Mouse (Mus musculus) myocyte (in vitro differentiated cells): ENCODE measurements around the gene Pamr1. TPM values are rescaled to one million over a fixed set of nuclear protein-coding genes. Genes with fewer than 3 reads are reported as not detected.

Source experiments
- H3K27me3 ChIP-seq: one replicate; pipeline ENCODE4 v1.6.1; 2011; ENCODE audit not compliant: control insufficient read depth, insufficient read depth, insufficient read length
- H3K36me3 ChIP-seq: one replicate; pipeline ENCODE4 v1.6.1; 2011; ENCODE audit not compliant: control insufficient read depth, insufficient read depth
- H3K4me2 ChIP-seq: one replicate; pipeline ENCODE4 v1.6.1; 2011; ENCODE audit warnings: low read depth, control low read depth
- H3K4me3 ChIP-seq: one replicate; pipeline ENCODE4 v1.5.1; 2011; ENCODE audit warnings: mild to moderate bottlenecking, control low read depth, moderate library complexity
- H3K79me2 ChIP-seq: one replicate; pipeline ENCODE4 v1.6.1; 2011; ENCODE audit not compliant: control insufficient read depth, insufficient read depth
- H3ac ChIP-seq: one replicate; pipeline ENCODE4 v1.6.1; 2011; ENCODE audit not compliant: control insufficient read depth, insufficient read length
- CEBPB ChIP-seq: IDR thresholded peaks from 2 replicates; pipeline ENCODE4 v1.6.1; 2011; ENCODE audit warnings: mild to moderate bottlenecking, moderate library complexity; ENCODE audit not compliant: poor library complexity, insufficient read depth, severe bottlenecking
- E2F4 ChIP-seq: IDR thresholded peaks from one replicate; pipeline ENCODE4 v1.6.1; 2011; ENCODE audit warnings: mild to moderate bottlenecking, control low read depth, moderate library complexity; ENCODE audit not compliant: insufficient read depth
- MAX ChIP-seq: IDR thresholded peaks from one replicate; pipeline ENCODE4 v1.6.1; 2011; ENCODE audit warnings: low read depth, mild to moderate bottlenecking, control low read depth
- MYOD1 ChIP-seq, 3 experiments: IDR thresholded peaks; one replicate each; pipeline ENCODE4 v1.6.1; 2011; ENCODE audit warnings: control low read depth in 2 of 3, low read depth in 2 of 3, mild to moderate bottlenecking in 2 of 3, moderate library complexity in 1 of 3; ENCODE audit not compliant: insufficient read length in 2 of 3, control insufficient read depth in 1 of 3
- MYOG ChIP-seq, 3 experiments: IDR thresholded peaks; one replicate each; pipeline ENCODE4 v1.6.1; 2011; ENCODE audit warnings: control low read depth in 2 of 3, low read depth in 2 of 3, mild to moderate bottlenecking in 2 of 3; ENCODE audit not compliant: insufficient read length in 2 of 3, control insufficient read depth in 1 of 3, insufficient read depth in 1 of 3
- POLR2A ChIP-seq: IDR thresholded peaks from one replicate; pipeline ENCODE4 v1.6.1; 2011; ENCODE audit warnings: low read depth, mild to moderate bottlenecking, control low read depth, moderate library complexity; ENCODE audit not compliant: insufficient read length
- POLR2AphosphoS2 ChIP-seq: IDR thresholded peaks from one replicate; pipeline ENCODE4 v1.6.1; 2011; ENCODE audit warnings: low read depth, control low read depth; ENCODE audit not compliant: insufficient read length
- REST ChIP-seq: IDR thresholded peaks from one replicate; pipeline ENCODE4 v1.6.1; 2011; ENCODE audit warnings: mild to moderate bottlenecking, control low read depth, moderate library complexity; ENCODE audit not compliant: insufficient read depth, insufficient read length
- SRF ChIP-seq: IDR thresholded peaks from one replicate; pipeline ENCODE4 v1.6.1; 2011; ENCODE audit warnings: low read depth; ENCODE audit not compliant: control insufficient read depth, insufficient read length
- TCF12 ChIP-seq: IDR thresholded peaks from one replicate; pipeline ENCODE4 v1.6.1; 2011; ENCODE audit warnings: mild to moderate bottlenecking, control low read depth; ENCODE audit not compliant: poor library complexity, insufficient read depth, severe bottlenecking
- TCF3 ChIP-seq: IDR thresholded peaks from one replicate; pipeline ENCODE4 v1.6.1; 2011; ENCODE audit warnings: low read depth, control low read depth; ENCODE audit not compliant: insufficient read length
- USF1 ChIP-seq: IDR thresholded peaks from one replicate; pipeline ENCODE4 v1.6.1; 2011; ENCODE audit warnings: low read depth, mild to moderate bottlenecking, control low read depth, moderate library complexity
- polyA plus RNA-seq: library from polyadenylated mRNA; unstranded; fragments of >200 nt; fragmentation: generic; extraction: Trizol; gene quantifications from one replicate; pipeline ENCODE4 v1.2.1, GENCODE M21; 2012; ENCODE audit warnings: missing spikeins

Gene Pamr1
- polyA plus RNA-seq: not detected

DNA sequence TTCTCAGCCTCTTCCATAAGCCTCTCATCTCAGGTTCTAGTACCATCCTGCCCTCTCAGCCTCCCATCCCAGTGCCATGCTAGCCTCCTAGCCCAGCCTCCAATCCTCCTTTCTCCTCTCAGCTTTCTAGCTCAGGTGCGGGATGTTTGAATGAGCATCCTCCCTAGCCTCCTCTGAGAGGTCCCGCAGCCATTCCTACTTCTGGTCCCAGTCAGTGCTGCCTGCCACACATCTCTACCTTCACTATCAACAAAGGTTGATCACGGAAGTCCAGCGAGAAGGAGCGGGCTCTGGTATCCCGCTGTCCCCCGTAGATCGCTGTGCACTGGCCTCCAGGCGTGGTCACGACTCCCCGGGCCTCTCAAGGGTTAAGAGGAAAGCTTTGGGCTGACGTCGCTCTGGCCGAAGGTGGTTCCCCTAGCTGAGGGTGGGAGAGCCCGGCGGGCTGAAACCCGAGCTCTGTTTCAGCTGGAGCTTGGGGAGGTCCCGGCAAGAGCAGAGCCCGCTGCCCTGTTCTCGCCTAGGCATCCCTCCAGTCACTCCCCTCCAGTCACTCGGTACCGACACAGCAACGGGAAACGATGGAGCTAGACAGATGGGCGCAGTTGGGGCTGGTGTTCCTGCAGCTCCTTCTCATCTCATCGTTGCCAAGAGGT, at the start of gene Pamr1:
Pamr1 (plus strand) TSS at position 402 of the 656 bp plus-strand sequence.
- Histone ChIP-seq H3K4me3 (no peak within 1 kb of the TSS), H3K27me3 (peaks cover 28% of the 10 kb centered on the region), H3K79me2 (no peaks in the 10 kb centered on the region), H3K36me3 (no peaks in the 10 kb centered on the region), H3K4me2 (no peak within 1 kb of the TSS), H3ac (no peak within 1 kb of the TSS)
- TF ChIP-seq POLR2AphosphoS2: no peak
- no peak for TF ChIP-seq SRF
- TF ChIP-seq MYOD1 (IDR thresholded peaks at IDR 0.05; ENCODE audit: control insufficient read depth in 1 of 3, insufficient read length in 2 of 3, low read depth in 2 of 3): no peak

- H3K36me3 ChIP-seq: no peaks in the 10 kb centered on the region
- H3K4me2 ChIP-seq: no peak overlapping the region
- no peak overlapping the region for H3K4me3 ChIP-seq
- H3ac ChIP-seq: no peak overlapping the region
- TF ChIP-seq MYOG (IDR thresholded peaks at IDR 0.05; ENCODE audit: control insufficient read depth in 1 of 3, insufficient read depth in 1 of 3, insufficient read length in 2 of 3, low read depth in 2 of 3) (no peak), CEBPB (no peak), REST (no peak), USF1 (no peak), TCF3 (no peak), TCF12 (no peak), MAX (no peak), MYOD1 (IDR thresholded peaks at IDR 0.05; ENCODE audit: control insufficient read depth in 1 of 3, insufficient read length in 2 of 3, low read depth in 2 of 3) (no peak)
- H3K79me2 ChIP-seq: no peaks in the 10 kb centered on the region
- H3K27me3 ChIP-seq: peaks cover 7% of the 10 kb centered on the region
Observed at GRCm38 (mm10) chr2:102507633-102508032, 42.2 kb upstream of the Pamr1 start.

- no peak overlapping the region for H3K4me3 ChIP-seq
- H3ac ChIP-seq: no peak overlapping the region
- H3K79me2 ChIP-seq: no peaks in the 10 kb centered on the region
- no peak overlapping the region for H3K4me2 ChIP-seq
- TF ChIP-seq SRF: no peak
- H3K36me3 ChIP-seq: no peaks in the 10 kb centered on the region
- H3K27me3 ChIP-seq: peaks cover 7% of the 10 kb centered on the region
Observed at GRCm38 (mm10) chr2:102508154-102508553, 41.7 kb upstream of the Pamr1 start.

DNA sequence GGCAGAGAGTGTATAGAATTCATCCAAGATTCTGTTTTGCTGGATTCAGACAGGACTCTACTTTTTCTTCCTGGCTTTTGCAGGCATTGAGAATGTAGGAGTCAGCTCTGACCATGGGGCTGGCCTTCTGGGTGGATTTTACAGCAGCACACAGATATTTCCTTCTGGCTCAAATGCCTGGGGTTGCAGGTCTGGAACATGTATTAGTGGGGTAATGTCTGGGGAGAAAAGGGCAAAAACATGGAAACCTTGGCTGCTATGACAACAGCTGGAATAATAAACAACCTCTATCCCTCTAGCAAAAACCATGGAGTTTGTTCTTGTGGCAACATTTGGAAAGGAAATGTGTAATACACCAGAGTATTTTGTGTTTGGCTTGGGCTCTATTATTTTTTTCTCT, 29.9 kb upstream of the Pamr1 start:
- Histone ChIP-seq H3K4me3 (no peak overlapping the region), H3K27me3 (peaks cover 23% of the 10 kb centered on the region), H3K4me2 (no peak overlapping the region), H3ac (no peak overlapping the region), H3K79me2 (no peaks in the 10 kb centered on the region), H3K36me3 (no peaks in the 10 kb centered on the region)
- TF ChIP-seq MAX (no peak), TCF12 (no peak), USF1 (no peak)

DNA sequence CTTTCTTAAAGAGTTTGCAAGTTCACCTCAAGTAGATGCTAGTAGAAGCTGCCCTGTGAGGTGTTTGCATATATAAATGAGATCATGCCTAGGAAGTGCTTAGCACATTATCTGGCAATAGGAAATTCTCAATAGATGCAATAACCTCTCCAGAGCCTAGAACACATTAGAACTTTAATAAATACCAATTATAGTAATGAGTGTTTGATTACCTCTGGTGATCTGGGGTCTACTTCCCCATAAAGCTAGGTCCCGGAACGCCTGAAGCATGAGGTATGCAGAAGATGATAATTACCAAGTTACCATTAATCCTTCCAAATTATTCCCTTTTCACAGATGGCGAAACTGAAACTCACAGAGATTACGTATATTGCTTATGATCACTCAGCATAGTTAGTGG, 22.2 kb upstream of the Pamr1 start:
- no peak overlapping the region for H3K4me2 ChIP-seq
- H3ac ChIP-seq: no peak overlapping the region
- H3K27me3 ChIP-seq: peaks cover 4% of the 10 kb centered on the region
- TF ChIP-seq MYOD1 (IDR thresholded peaks at IDR 0.05; ENCODE audit: control insufficient read depth in 1 of 3, insufficient read length in 2 of 3, low read depth in 2 of 3) (no peak), TCF12 (no peak), MYOG (IDR thresholded peaks at IDR 0.05; ENCODE audit: control insufficient read depth in 1 of 3, insufficient read depth in 1 of 3, insufficient read length in 2 of 3, low read depth in 2 of 3) (no peak), SRF (no peak), CEBPB (no peak), REST (no peak), MAX (no peak), E2F4 (no peak), TCF3 (no peak), POLR2AphosphoS2 (no peak), USF1 (no peak), POLR2A (no peak)
- H3K4me3 ChIP-seq: no peak overlapping the region
- H3K36me3 ChIP-seq: no peaks in the 10 kb centered on the region
- no peaks in the 10 kb centered on the region for H3K79me2 ChIP-seq

- no peak for TF ChIP-seq REST
- Histone ChIP-seq H3K79me2 (no peaks in the 10 kb centered on the region), H3K27me3 (peaks cover 4% of the 10 kb centered on the region), H3K4me2 (no peak overlapping the region), H3K4me3 (no peak overlapping the region), H3K36me3 (no peaks in the 10 kb centered on the region), H3ac (no peak overlapping the region)
Observed at GRCm38 (mm10) chr2:102533437-102533836, 16.4 kb upstream of the Pamr1 start.
